Mouse (Mus musculus) erythroblast, adult 5-6 weeks (primary cell): ENCODE measurements around the gene Oaz2. TPM values are rescaled to one million over a fixed set of nuclear protein-coding genes. Genes with fewer than 3 reads are reported as not detected.

ENCODE experiments used
- ATAC-seq: replicated peaks from 2 replicates; pipeline ENCODE4 v1.8.0; 2016; ENCODE audit warnings: moderate number of reproducible peaks, mild to moderate bottlenecking, moderate TSS enrichment, inconsistent platforms; ENCODE audit not compliant: poor library complexity, low FRiP score, severe bottlenecking
- total RNA-seq, 2 experiments: library from RNA; stranded (forward) in 1 of 2; stranded (reverse) in 1 of 2; fragments of 150-400 nt in 1 of 2; fragments of 200-764, 138-1000 nt in 1 of 2; gene quantifications; 2 replicates each; pipeline versions ENCODE4 v1.2.3 to v1.2.4; 2015 to 2017; ENCODE audit warnings: low replicate concordance in 2 of 2

The Oaz2 gene
- total RNA-seq (2015; ENCODE audit: low replicate concordance) (8.3 and 9.0 TPM in 2 replicates), total RNA-seq (2017; ENCODE audit: low replicate concordance) (16.3 and 17.7 TPM in 2 replicates)

DNA sequence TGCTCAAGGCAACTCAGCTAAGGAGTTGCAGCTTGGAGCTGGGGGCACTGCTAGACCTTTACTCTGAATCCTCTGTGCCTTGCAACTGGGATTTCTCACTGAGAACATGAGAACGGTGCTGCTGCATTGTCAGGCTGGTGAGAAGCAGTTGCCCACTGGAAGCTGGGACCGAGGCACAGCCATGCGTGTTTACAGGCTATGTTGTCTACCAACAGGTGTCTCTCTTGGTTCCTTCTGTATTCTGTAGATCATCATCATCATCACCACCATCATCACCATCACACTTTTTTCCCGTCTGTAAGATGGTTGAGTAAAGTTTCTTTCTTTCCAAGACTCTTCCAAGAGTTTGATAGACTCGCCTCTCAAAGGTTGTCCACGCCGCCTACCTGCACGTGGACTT lies at the start of gene Oaz2:
TSS of gene Oaz2 (plus strand) at position 301 of the 400 bp plus-strand sequence.
- no peak for ATAC-seq

DNA sequence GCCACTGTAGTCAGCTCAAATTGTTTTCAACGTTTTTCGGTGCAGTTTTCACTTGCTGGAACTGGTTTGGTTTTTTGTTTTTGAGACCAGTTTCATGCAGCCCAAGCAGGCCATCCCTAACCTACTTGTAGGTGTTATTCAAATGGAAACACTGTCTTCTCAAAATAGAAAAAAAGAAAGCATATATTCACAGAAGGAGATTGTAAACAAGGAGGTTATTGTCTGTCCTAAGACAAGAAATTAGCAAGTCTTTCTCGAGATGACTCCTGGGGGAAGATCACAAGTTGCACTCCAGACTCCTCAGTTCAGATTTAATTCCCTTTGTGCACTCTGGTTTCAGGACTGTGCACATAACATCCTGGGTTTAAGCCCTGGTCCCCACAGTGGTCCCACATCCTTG lies 48.5 kb upstream of the Oaz2 start:
- no peak for ATAC-seq

DNA sequence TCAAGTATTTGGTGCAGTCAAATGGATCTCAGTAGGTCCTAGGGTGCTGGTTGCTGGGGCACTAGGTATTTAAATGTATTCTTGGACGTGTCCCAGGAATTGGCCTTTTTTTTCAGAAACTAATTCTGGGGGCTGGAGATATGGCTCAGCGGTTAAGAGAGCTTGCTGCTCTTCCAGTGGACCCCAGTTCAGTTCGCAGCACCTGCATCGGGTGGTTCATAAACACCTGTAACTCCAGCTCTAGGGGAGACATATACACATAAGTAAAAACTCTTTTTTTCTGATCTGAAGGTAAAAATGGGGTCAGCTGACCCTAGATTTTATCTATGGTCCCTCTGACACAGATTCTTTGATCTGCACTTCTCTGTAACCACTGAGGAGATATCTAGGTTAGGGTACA lies 46.6 kb upstream of the Oaz2 start:
- ATAC-seq, result no peak

DNA sequence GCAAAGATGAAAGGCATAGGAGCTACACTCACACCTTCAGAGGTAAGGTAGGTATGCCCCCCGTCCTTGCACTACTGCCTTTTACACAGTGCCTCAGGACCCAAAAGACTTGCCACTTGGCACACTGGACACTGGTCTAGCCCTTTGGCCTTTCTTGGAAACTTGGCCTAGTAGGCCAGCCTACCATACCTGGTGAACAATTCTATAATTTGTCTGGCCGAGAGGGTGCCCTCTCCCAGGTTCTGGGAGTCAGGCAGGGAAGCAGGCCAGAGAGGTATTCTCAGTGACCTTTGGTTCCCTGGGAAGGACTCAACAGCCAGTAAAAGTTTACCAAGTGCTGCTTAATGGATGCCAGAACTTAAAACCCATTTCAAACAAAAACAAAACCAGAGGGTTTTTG lies 46.1 kb upstream of the Oaz2 start:
- ATAC-seq, result no peak

DNA sequence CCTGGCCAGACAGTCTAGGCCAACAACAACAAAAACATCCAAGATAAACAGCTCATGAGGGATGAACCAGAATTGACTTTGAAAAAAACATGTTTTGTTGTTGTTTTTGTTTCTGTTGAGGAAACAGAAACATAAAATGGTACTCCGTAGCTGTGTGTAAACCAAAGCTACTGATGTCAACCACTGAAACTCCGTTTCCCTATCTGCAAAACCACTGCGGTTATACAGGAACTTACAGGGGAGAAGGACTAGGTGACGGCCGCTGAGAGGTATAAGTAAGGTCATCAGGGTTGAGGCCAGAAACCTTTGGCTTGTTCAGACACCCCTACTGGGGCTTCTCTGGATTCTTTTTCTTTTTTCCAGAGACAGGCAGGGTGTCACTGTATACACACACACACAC lies 45.0 kb upstream of the Oaz2 start:
- ATAC-seq, result no peak

DNA sequence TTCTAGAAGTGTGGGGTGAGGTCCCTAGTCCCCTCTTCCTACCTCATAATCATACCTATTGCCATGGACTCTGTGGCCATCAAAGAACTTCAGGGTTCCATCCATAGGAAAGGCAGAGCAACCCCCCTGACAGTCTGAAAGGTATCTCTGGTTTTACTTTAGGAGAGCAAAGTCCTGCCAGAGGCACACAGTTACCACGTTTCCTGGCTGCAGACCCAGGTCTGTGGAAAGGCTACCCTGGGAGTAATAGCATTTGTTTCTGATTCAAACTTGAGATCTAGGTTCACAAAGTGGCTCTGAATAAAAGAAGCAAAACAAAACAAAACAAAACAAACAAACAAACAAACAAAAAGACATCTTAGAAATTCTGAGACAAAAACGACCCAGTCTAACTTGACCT lies 43.5 kb upstream of the Oaz2 start:
- no peak for ATAC-seq

DNA sequence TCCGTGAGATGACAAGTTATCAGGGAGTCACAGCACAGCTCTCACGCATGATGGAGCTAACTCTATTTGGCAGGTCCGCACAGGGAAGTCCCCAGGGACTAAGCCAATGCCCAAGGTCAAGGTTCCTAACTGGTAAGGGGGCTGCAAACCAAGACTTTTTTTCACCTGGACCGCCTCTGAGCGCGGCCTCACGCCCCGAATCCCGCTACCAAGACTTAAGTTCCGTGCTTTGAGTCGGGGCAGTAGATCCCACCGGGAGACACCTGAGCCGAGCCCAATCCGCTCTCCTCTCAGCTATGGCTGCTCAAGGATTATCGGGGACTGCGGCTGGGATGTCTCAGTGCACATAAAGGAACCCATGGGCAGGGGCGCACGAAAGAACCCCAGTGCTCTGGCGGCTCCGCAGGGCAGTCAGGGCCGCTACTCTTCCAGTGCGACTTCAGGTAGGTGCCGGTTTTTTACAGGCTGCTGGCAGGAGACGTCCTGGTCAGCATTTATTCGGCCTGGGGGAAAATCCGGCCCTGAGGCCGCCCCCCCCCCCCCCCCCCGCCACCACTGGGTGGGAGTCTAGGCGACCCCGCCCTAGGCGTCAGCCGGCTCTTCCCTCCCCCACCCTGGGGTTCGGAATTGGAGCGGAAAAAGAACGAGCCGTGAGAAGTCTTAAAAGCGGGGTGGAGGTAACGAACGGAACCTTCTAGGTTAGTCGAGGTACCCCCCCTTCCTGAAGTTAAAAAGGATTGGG lies 38.6 kb upstream of the Oaz2 start, which contains the start of gene Rbpms2:
TSS of gene Rbpms2 (plus strand) at position 624 of the 742 bp plus-strand sequence.
- ATAC-seq, result no peak

DNA sequence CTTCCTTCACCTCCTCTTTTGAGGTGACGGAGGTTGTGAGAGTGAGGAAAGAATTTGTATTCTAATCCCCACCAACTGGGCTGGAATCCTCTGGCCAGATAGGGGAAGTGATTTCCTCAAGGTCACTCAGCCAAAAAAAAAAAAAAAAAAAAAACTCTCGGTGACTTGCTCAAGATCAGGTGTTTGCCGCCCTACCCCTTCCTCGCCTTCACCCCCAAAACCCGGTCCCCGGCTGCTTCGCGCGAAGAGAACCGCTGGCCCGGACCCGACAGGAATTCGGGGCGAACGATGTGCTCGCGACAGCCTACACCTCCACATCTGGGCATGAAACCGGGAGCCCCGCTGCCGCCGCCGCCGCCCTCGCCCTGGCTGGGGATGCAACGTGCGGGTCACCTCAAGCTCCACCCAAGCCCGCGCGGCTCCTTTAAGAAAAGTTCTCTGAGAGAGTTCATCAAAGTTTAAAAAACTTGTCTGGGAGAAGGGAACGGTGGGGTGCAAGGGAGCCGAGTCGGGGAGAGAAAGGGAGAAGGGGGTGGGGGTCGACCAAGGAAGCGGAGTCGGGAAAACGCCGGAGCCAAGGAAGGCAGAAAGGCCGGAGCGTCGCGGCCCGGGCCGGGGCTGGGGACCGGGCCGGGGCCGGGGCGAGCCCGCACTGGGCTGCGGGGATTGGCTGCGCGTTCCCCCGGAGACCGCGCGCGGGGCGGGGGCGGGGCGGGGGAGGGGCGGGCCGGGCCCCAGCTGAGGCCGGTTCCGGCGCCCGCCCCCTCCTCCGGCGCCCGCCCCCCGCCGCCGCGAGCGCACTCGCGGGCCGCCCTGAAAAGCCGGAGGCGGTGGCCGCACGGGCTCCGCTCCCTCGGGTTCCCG lies 37.8 kb upstream of the Oaz2 start:
- ATAC-seq, result no peak

DNA sequence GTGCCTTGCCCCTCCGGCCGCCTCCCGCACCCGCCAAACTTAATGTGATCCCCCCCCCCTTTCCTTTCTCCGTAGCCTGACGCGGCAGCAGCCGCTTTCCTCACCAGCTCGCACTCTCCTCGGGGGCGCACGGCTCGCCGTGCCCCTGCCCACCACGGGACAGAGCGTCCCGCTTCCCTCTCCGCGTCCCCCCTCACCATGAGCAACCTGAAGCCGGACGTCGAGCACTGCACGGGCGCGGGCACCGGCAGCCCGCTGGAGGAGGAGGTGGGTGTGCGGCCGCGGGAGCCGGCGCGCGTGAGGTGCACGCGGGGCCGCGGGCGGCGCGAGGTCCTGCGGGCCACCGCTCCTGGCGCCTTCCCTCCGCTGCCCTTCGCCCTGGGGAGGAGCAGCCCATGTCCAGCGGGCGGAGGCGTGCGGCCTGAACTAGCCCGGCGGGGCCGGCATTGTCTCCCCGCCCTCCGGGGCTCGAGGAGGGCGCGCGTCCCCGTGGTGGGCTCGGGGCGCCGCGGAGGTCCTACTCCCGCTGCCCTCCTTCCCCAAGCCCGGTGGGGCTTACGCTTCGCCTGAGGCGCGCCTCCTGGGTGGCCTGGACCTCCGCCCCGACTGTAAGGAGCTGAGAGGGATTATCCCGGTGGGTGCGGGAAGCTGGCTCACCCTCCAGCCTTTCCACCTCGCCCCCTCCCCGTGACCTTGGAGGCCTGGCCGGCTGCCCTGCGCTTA lies 37.0 kb upstream of the Oaz2 start:
- no peak for ATAC-seq

DNA sequence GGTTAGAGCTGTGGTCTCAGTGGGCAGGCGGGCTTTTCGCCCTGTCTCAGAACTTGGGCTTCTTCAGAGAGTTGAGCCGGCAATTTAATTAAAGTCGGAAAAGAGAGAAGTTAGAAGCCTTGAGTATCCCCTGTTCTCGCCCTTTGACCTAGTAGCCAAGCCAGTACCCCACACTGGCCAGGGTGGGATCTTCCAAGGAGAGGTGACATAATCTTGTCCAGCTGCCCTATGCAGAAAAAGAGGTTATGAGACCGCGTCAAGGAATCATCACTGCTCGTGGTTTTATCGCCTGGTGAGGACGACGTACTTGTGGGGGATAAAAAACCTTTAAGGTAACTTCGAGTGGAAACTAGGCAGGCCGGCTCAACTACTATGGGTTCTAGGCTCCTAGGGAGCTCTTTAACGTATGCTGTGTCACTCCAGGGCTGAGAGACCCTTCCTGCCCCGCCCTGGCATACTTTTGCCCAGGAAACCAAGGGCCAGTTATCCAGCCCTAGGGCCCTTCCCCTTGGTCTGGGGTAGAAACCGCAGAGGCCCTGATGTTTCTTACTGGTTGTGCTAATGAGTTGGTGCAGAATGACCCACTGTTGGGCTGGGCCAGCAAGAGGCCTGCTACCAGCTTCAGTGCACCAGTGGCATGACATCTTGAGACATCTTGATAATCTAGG lies 36.3 kb upstream of the Oaz2 start:
- ATAC-seq, result no peak

DNA sequence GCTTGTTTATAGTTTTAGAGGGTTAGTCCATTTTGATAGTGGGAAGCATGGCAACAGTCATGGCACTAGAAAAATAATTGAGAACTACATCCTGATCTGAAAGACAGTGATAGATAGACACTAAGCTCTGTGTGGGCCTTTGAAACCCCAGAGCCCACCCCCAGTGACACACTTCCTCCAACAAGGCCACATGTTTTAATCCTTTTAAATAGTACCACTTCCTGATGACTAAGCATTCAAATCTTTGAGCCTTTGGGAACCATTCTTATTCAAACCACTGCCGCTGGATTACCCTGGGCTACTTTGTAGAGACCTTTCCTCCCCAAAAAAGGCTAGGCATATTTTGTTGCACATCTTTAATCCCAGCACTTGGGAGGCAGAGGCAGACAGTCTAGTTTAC lies 32.0 kb upstream of the Oaz2 start:
- no peak for ATAC-seq

DNA sequence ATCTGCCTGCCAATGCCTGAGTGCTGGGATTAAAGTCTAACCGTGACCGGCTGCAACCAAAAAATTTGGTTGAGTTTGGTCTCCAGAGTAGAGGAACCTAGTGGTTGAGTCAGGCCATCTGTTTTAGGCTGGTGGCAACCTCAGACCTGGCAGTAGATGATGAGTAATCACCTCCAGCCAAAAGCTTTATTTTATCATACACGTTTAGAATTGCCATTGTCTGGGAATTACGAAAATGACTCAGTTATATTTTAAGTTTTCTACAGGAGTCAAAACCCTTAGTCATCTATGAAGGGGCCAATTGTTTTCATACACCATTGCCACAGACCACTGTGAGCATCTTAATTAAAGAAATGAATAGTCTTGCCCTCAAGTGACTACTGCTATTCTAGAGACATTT lies 30.9 kb upstream of the Oaz2 start:
- no peak for ATAC-seq

DNA sequence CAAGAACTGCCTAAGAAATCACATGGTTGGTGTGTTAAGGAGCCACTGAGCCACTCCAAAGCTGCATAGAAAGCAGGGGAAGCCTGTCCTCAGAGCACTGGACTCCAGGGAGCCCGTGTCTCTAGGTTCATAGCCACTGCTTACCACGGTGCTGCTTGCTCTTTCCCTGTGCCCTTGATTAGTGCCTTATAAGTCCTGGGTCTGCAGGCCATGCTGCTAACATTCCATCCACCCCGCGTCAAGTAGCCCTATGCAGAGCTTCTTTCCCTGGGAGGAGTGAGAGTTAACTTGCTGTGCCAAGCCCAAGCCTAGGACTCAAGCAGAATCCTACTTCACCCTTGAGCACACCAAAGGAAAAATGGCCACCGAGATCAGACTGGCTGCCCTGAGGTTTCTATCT lies 28.7 kb upstream of the Oaz2 start:
- no peak for ATAC-seq

DNA sequence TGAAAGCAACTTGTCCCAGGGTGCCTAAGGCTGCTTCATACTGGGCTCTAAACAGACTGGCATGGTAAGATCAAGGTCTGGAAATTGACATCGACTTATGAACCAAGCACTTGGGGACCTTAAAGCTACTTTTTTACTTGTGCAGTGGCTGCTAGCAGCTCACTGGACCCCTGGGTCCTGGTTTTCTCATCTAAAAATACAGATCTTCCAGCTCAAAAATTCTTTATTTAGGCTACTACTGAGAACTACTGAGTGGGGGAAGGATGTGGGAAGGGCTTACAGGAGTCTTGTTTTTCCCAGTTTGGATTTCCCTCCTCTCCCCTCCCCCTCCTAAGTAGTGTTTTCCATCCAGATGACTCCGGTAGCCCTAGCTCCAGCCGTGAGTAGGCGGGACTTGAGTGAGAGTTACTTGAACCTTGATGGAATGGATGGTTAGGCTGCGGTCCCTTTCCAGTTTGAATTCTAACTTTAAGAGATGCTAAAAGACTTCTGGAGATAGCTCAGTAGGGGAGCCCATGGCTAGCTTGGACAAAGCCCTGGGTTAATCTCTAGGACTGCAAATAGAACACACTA lies 26.9 kb upstream of the Oaz2 start:
- no peak for ATAC-seq

DNA sequence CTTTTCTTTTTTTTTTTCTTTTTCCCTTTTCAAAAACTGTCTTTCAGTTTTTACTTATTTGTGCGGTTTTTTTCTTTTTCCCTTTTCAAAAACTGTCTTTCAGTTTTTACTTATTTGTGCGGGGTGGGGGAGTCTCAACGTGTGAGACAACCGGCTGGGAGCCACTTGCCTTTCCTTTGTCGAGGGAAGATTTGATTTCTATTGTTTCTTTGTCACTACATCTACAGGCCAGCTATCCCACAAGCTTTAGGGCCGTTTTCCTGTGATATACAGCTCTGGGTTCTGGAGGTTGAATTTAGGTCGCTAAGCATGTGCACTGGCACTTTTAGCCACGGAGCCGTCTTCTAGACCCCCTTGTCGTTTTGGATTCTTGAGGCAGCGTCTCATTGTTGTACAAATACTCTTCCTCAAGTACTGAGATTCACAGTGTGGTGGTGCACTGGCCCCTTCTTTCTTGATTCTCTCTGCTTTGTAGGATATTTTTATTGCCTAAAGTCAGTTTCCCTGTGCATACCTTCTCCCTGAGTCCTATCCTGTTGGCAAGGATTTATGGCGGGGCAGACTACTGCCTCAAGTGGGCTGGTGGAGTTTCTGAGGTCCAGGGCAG lies 26.3 kb upstream of the Oaz2 start:
- ATAC-seq, result no peak

DNA sequence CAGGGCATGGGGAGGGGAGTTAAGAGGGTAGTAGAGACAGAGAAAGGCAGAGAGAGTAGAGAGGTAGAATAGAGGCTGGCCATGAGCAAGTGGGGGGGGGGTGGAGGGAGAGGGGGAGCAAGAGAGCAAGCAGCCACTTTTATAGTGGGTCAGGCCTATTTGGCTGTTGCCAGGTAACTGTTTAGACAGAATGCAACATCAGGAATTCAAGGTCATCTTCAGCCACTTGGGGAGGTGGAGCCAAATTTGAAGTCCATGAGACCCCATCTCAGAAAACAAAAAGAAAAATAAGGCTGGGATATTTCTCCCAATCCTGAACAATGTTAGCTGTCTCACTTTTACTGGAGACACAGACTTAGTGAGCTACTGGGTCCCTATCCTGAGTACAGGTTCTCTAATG lies 25.3 kb upstream of the Oaz2 start:
- ATAC-seq, result no peak

DNA sequence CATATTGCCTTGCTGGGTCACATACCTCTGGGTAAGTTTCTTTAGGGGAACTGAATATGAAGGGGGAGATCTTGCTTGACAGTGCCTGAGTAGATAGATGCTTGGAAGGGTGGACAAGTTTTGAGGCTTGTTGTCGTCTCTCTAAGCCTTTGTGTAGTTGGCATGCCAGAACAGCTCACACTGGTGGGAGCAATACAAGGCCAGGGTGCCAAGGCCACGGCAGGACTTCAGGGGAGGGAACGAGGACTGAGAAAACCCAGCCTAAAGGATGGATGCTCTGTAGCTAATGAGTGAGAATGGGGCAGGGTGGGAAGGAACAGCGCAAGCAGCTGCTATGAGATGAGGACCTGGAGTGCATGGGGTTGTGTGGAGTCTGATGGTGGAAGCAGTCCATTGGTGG lies 22.8 kb upstream of the Oaz2 start:
- ATAC-seq, result no peak

DNA sequence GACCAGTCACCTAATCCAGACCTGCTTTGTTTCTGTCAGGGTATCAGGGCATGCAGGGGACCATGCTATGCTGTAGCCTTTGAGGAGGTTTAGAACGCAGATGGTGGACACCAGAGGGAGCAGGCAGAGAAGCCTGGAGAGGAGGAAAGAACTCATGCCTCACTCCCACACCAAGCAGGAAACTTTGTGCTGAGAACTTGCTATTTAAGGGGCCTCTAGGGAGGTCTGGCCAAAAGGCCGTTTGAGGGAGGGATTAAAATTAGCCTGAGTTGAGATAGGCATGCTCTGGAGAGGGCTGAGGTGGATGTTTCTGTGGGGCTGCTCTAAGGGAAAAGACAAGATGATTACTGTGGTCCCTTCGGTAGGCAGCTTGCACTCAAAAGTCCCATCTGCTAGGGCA lies 21.8 kb upstream of the Oaz2 start:
- no peak for ATAC-seq

DNA sequence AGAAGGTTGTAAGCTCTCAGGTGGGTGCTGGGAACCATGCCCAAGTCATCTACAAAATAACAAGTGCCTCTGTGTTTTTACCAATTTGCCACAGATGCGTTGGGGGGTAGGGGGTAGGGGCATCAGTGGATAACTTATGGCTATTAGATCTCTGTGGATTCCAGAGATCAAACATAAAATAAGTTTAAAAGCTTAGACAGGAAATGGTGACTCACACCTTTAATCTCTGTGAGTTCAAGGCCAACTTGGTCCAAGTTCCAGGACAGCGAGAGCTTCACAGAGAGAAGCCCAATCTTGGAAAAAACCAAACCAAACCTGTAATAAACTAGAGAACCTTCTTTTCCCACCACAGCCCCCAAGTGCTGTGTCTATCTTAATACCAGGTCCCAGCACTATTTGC lies 21.0 kb upstream of the Oaz2 start:
- no peak for ATAC-seq
